Mouse (Mus musculus): ENCODE results near the gene Vpreb2. TPM values are rescaled to one million over a fixed set of nuclear protein-coding genes. Genes with fewer than 3 reads are reported as not detected.
"Not testable (repeated sequence)": the region's sequence is repeated elsewhere in the genome, so short reads cannot be mapped to it uniquely, and the experiment has no call there.

Vpreb2 gene
- total and polyA plus RNA-seq, 2 experiments from 2014 or later = not detected

GRCm38 (mm10) chr16:17999668-18000067, 19.4 kb downstream of the Vpreb2 start:
- no peak overlapping the region for H3K27ac ChIP-seq (ENCODE audit: low read depth)
- H3K4me2 ChIP-seq (ENCODE audit: low read depth, low read length) = no peak overlapping the region
- no peak overlapping the region for H3K9ac ChIP-seq (replicated peaks; ENCODE audit: low read depth, low read length)
- DNase-seq (ENCODE audit: low spot score) (no peak), ATAC-seq (ENCODE audit: insufficient read depth, low read depth) (no peak)
- H3K4me3 ChIP-seq (ENCODE audit: low read depth, low read length) = no peak overlapping the region
- TF ChIP-seq CTCF (IDR thresholded peaks at IDR 0.05; ENCODE audit: low read depth) (no peak), EP300 (IDR thresholded peaks at IDR 0.05; ENCODE audit: low read depth) (no peak)
- H3K4me1 ChIP-seq (ENCODE audit: control insufficient read depth, insufficient read depth) = no peaks in the 10 kb centered on the region
- H3K27me3 ChIP-seq (ENCODE audit: control insufficient read depth, insufficient read depth, low read length) = no peaks in the 10 kb centered on the region
- 83% methylated on average over 5 of the region's 5 CpGs for WGBS
- H3K9me3 ChIP-seq (replicated peaks; ENCODE audit: control insufficient read depth, low read length) = no peaks in the 10 kb centered on the region
- no peaks in the 10 kb centered on the region for H3K36me3 ChIP-seq (replicated peaks; ENCODE audit: control insufficient read depth, insufficient read depth, low read length)

GRCm38 (mm10) chr16:18004589-18004988, 24.4 kb downstream of the Vpreb2 start:
- WGBS = 74% methylated on average over 5 of the region's 5 CpGs

GRCm38 (mm10) chr16:18007083-18007482, 26.9 kb downstream of the Vpreb2 start:
- H3K9ac ChIP-seq (replicated peaks; ENCODE audit: low read depth, low read length) = no peak overlapping the region
- no peak for DNase-seq (ENCODE audit: low spot score)
- H3K4me1 ChIP-seq (ENCODE audit: control insufficient read depth, insufficient read depth) = no peaks in the 10 kb centered on the region
- H3K27me3 ChIP-seq (ENCODE audit: control insufficient read depth, insufficient read depth, low read length) = no peaks in the 10 kb centered on the region
- H3K36me3 ChIP-seq (replicated peaks; ENCODE audit: control insufficient read depth, insufficient read depth, low read length) = no peaks in the 10 kb centered on the region
- 48% methylated on average over 4 of the region's 4 CpGs for WGBS
- H3K4me2 ChIP-seq (ENCODE audit: low read depth, low read length) = no peak overlapping the region
- no peaks in the 10 kb centered on the region for H3K9me3 ChIP-seq (replicated peaks; ENCODE audit: control insufficient read depth, low read length)
- no peak overlapping the region for H3K4me3 ChIP-seq (ENCODE audit: low read depth, low read length)
- no peak overlapping the region for H3K27ac ChIP-seq (ENCODE audit: low read depth)
- ATAC-seq (ENCODE audit: insufficient read depth, low read depth) = no peak
- TF ChIP-seq CTCF (IDR thresholded peaks at IDR 0.05; ENCODE audit: low read depth) (no peak), EP300 (IDR thresholded peaks at IDR 0.05; ENCODE audit: low read depth) (no peak)

More at GRCm38 (mm10) chr16:18004589-18004988, 24.4 kb downstream of the Vpreb2 start:
- H3K4me3 ChIP-seq (ENCODE audit: low read depth, low read length) = no peak overlapping the region
- no peaks in the 10 kb centered on the region for H3K9me3 ChIP-seq (replicated peaks; ENCODE audit: control insufficient read depth, low read length)
- H3K27me3 ChIP-seq (ENCODE audit: control insufficient read depth, insufficient read depth, low read length) = no peaks in the 10 kb centered on the region
- TF ChIP-seq EP300 (IDR thresholded peaks at IDR 0.05; ENCODE audit: low read depth) (no peak), CTCF (IDR thresholded peaks at IDR 0.05; ENCODE audit: low read depth) (no peak)
- no peaks in the 10 kb centered on the region for H3K4me1 ChIP-seq (ENCODE audit: control insufficient read depth, insufficient read depth)
- no peaks in the 10 kb centered on the region for H3K36me3 ChIP-seq (replicated peaks; ENCODE audit: control insufficient read depth, insufficient read depth, low read length)
- DNase-seq (ENCODE audit: low spot score) (no peak), ATAC-seq (ENCODE audit: insufficient read depth, low read depth) (no peak)
- no peak overlapping the region for H3K9ac ChIP-seq (replicated peaks; ENCODE audit: low read depth, low read length)
- H3K4me2 ChIP-seq (ENCODE audit: low read depth, low read length) = no peak overlapping the region
- H3K27ac ChIP-seq (ENCODE audit: low read depth) = no peak overlapping the region

GRCm38 (mm10) chr16:18011101-18011500, 30.9 kb downstream of the Vpreb2 start:
- TF ChIP-seq CTCF (IDR thresholded peaks at IDR 0.05; ENCODE audit: low read depth) = no peak
- TF ChIP-seq EP300 (IDR thresholded peaks at IDR 0.05; ENCODE audit: low read depth) = no peak
- Histone ChIP-seq H3K4me2 (ENCODE audit: low read depth, low read length) (no peak overlapping the region), H3K36me3 (replicated peaks; ENCODE audit: control insufficient read depth, insufficient read depth, low read length) (no peaks in the 10 kb centered on the region), H3K9ac (replicated peaks; ENCODE audit: low read depth, low read length) (no peak overlapping the region), H3K4me1 (ENCODE audit: control insufficient read depth, insufficient read depth) (no peaks in the 10 kb centered on the region), H3K9me3 (replicated peaks; ENCODE audit: control insufficient read depth, low read length) (no peaks in the 10 kb centered on the region), H3K4me3 (ENCODE audit: low read depth, low read length) (no peak overlapping the region), H3K27me3 (ENCODE audit: control insufficient read depth, insufficient read depth, low read length) (no peaks in the 10 kb centered on the region), H3K27ac (ENCODE audit: low read depth) (no peak overlapping the region)
- WGBS = 69% methylated on average over 6 of the region's 6 CpGs
- DNase-seq (ENCODE audit: low spot score) (no peak), ATAC-seq (ENCODE audit: insufficient read depth, low read depth) (no peak)

- H3K27ac ChIP-seq (ENCODE audit: low read depth); H3K4me3 ChIP-seq (ENCODE audit: low read depth, low read length); H3K4me1 ChIP-seq (ENCODE audit: control insufficient read depth, insufficient read depth); H3K4me2 ChIP-seq (ENCODE audit: low read depth, low read length); H3K9ac ChIP-seq (replicated peaks; ENCODE audit: low read depth, low read length); H3K9me3 ChIP-seq (replicated peaks; ENCODE audit: control insufficient read depth, low read length); H3K27me3 ChIP-seq (ENCODE audit: control insufficient read depth, insufficient read depth, low read length); DNase-seq (ENCODE audit: low spot score); H3K36me3 ChIP-seq (replicated peaks; ENCODE audit: control insufficient read depth, insufficient read depth, low read length); ATAC-seq (ENCODE audit: insufficient read depth, low read depth): not testable (repeated sequence)
- WGBS = 64% methylated on average over 3 of the region's 4 CpGs
Observed at GRCm38 (mm10) chr16:18016482-18016881, 36.3 kb downstream of the Vpreb2 start.

- Histone ChIP-seq H3K4me1 (ENCODE audit: control insufficient read depth, insufficient read depth) (no peaks in the 10 kb centered on the region), H3K4me2 (ENCODE audit: low read depth, low read length) (no peak overlapping the region), H3K9ac (replicated peaks; ENCODE audit: low read depth, low read length) (no peak overlapping the region), H3K9me3 (replicated peaks; ENCODE audit: control insufficient read depth, low read length) (no peaks in the 10 kb centered on the region), H3K27me3 (ENCODE audit: control insufficient read depth, insufficient read depth, low read length) (no peaks in the 10 kb centered on the region), H3K4me3 (ENCODE audit: low read depth, low read length) (no peak overlapping the region), H3K36me3 (replicated peaks; ENCODE audit: control insufficient read depth, insufficient read depth, low read length) (no peaks in the 10 kb centered on the region), H3K27ac (ENCODE audit: low read depth) (no peak overlapping the region)
- TF ChIP-seq CTCF (IDR thresholded peaks at IDR 0.05; ENCODE audit: low read depth) = no peak
- TF ChIP-seq EP300 (IDR thresholded peaks at IDR 0.05; ENCODE audit: low read depth) = no peak
- WGBS = 64% methylated on average over 8 of the region's 8 CpGs
- ATAC-seq (ENCODE audit: insufficient read depth, low read depth) (no peak), DNase-seq (ENCODE audit: low spot score) (no peak)
Observed at GRCm38 (mm10) chr16:18022780-18023557, 42.7 kb downstream of the Vpreb2 start.

All from heart, postnatal 0 days (tissue).